Mouse (Mus musculus) spleen, postnatal 10 days (tissue): Measurements from ENCODE around the gene Ntn1.

ENCODE experiments used
- DNase-seq, 2 experiments: peaks; one replicate each; pipeline ENCODE4 v3.0.0; 2021 to 2022; ENCODE audit warnings: low spot score in 2 of 2

Gene Ntn1

DNA sequence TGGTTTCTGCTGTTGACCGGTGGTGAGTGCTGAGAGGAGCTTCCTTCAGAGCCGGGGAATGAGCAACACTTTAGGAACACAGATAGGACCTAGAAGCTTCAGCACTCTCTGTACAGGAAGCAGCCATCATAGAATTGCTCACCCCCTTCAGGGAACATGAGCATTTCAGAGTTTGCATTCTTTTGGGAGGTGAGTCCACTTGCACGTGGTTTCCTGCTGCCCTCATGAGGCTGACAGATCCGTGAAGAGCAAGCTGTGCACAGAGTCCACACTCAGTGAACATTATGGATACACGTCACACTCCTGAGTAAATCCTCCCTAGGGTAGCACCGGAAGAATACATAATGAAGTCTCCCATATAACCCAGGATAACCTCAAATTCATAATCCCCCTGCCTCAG, 205.5 kb downstream of the Ntn1 start:
- DNase-seq, result no peak

DNA sequence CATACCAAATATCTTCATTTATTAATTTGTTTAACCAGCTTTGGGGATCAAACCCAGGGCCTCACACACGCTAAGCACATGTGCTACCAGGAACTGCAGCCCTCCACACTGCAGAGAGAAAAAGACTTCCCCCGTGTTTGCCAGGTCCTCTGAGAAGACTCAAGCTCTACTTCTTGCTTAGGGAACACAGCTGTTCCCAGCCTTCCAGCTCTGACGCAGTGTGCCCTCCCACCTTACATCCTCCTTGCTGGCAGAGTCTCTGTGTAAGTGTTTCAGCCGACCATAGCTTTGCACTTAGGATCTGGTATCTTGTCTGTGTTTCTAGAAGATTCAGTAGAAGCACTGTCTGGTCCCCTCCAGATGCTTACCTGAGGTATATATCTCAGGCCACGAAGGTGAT, 209.8 kb downstream of the Ntn1 start:
- no peak for DNase-seq

DNA sequence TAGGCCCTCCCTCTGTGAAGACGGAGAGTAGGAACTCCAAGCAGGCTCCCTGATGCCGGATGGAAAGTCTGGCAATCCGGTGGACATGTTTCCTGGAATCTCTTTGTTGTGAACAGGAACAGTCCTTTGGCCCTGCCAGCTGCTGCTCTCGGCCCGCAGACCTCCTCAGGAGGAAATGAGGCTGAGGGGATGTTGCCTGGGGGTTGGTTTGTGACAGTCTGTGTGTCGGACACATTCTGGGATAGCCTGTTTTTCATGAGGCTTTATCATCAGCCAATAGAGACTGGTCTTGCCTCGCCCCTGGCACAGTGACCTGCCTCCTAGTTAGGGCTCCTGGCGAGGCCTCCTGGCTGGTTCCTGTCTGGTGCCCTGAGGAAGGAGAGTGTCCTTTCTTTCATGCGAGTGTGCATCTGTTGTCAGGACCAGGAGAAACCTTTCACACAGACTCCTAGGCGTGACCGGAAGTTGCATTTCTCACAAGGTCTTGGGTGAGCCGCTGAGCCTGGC, 211.9 kb downstream of the Ntn1 start:
- no peak for DNase-seq

DNA sequence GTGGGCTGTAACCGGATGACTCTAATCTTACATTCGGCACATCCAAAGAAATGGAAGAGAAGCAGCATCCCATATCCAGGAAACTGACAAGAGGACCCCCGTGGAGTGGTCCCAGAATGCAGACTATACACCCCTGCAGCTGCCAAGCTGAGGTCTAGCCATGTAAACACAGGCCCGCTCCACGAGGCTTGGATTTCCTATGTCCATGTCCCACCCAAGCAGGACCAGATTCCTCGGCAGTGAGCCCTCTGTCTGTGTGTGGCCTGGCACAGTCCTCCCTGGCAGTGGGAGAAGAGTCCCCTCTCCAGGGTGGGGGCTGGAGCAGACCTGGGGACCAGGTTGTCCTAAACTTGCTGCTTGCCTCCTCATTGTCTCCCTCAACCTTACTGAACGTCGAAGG, 213.4 kb downstream of the Ntn1 start:
- no peak for DNase-seq

DNA sequence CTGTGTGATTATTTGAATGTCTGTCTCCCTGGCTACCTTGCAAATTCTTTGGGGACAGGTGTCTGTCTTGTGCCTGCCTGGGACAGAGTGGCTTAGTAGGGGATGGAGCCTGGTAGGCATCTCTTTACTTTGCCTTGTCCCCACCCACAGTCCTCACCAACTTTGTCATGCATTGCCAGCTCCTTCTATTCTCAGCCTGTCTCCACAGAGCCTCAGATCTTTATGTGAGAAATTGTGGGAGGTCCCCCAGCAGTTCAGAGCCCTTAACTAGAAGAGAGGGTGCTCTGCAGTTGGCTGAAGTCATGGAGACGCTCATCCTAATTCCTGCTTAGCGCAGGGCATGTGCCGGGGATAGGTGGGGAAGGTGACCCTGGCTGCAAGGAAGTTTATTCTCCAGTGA, 215.0 kb downstream of the Ntn1 start:
- no peak for DNase-seq

DNA sequence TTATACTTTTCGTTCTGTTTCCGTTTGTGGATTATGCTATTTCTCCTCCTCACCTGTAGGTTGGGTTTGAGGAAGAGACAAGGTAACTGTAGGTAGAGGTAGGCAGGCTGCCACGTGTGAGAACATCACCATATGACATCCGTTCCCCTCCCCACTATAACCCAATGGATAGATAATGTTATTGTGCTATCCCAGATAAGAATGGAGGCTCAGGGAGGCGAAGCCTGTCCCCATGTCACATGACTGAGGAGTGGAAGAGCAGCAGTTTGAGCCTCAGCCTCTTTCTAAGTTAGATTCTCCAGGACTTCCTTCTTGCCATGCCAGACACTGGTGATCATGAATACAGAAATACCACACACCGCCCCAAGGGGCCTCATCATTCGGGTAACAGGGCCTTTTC, 223.2 kb downstream of the Ntn1 start:
- DNase-seq, result no peak

DNA sequence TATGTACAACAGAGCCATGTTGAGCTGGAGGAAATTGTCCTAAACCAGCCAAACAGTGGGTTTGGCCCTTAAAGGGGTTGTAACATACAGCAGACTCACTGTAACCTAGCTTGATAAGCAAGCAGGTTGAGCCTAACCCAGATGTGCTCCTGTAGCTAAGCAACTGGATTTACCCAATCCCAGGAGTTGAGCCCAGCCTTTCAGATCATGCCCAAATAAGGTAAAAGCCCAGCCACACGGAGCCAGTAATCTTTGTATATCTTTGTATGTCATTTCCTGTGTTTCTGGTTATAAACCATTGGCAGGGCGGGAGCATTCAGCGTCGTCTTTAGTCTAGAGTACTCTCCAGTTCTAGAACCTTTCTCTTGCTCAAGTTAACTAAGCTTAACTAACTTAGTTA, 224.1 kb downstream of the Ntn1 start:
- DNase-seq, result no peak

DNA sequence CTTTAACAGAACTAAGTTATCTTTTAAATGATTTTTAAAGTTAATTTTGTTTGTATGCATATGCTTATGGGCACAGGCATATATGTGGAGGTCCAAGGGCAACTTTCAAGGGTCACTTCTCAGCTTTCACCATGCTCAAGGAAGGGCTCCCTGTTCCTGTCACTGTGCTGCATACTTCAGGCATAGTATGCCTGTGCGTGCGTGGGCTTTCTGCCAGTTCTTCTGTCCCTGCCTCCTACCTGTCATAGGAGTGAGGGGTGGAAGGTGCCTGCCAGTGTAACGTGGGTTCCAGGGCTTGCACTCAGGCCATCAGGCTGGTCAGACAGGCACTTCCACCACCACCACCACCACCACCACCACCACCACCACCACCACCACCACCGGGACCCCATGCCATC, 228.0 kb downstream of the Ntn1 start:
- DNase-seq, result no peak

DNA sequence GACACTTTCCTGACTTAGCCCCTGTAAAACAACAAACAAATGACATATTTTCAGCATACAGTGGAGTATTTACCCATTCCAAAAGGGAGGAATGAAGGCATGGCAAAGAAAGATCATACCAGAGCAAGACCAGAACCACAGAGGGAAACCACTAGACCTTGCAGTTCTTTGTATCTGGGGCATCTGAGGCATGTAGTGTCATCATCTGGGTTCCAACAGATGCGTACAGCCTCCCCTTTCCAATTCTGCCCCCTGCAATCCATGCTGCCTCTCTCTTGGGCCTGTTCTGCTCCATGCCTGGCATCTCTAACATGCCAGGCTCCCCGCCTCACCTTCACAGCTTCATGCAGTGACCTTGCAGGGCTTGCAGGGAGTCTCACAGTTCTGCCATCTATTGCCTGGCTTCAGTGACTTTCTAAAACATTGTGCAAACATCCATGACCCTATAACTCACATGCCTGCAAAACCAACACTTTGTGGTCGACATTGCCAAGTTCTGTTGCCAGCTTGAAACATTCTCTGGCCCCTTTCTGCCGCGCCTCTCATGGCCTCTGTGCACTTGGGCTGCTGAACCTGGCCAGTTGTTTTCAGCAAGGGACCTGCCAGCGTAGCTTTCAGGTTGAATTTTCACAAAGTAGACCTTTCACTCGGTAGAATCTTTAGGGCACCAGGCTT, 228.5 kb downstream of the Ntn1 start:
- no peak for DNase-seq

DNA sequence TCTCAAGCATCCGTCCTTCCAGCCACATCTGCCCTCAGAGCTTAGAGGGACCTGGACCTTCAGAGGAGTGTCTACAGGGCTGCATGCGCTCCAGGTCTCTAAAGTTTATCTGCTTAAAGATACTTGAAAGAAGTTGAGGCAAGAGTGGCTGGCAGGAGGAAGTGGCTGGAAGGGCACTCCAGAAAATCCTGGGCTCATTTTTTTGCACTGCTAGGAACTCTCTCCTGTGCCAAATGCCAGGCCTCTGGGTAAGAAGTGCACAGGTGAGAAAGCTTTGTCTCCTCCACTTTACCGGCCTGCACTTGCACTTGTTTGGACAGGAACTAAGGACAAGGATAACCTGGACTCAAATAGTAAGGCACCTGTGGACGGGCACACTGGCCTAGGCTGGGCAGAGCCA, 232.2 kb downstream of the Ntn1 start:
- DNase-seq, result no peak

DNA sequence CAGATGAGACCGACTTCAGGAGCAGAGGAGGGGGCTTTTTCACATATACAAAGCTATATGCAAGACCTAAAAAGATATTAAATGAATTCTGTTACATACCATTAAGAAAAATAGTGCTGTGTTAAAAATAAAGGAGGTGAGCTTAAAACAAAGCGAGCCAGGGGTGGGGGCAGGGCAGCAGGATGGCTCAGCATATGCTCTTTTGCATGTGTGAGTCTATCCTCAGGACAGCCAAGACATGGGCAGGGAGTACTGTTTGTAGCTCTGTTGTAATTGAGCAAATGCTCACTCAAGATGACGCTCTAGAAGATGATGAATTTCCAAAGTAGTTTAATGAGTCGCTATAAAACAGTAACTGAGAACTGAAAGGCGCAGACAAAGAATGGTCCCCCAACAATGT, 236.2 kb downstream of the Ntn1 start:
- no peak for DNase-seq

DNA sequence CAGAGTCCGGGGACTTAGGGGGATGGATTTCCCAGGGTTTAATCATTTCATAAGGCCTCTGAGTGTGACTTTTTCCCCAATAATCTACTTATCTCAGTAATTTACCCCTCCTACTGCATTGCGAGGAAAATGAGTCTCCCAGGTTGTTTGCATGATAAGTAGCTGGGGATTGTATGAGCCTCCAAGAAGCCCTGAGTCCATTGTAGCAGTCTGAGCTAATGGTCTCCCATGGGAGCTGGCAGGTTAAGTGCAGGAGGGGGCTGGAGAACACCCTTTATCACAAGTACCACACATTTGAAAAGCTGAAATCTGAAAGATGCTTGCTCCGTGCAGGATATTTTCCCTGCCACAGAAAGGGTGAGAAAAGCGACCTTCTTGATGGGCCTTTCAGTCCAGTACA, 240.8 kb downstream of the Ntn1 start:
- no peak for DNase-seq
